Mouse (Mus musculus) spleen, postnatal 10 days (tissue): Measurements from ENCODE around the gene 2700049A03Rik.

Experiments
- DNase-seq, 2 experiments: peaks; one replicate each; pipeline ENCODE4 v3.0.0; 2021 to 2022; ENCODE audit warnings: low spot score in 2 of 2

2700049A03Rik gene

GRCm38 (mm10) chr12:71183736-71184135 is 47.1 kb downstream of the 2700049A03Rik start:
- DNase-seq: no peak

- DNase-seq: no peak
These were observed 47.7 kb downstream of the 2700049A03Rik start for GRCm38 (mm10) chr12:71184396-71184795.

- DNase-seq: no peak
These were observed 56.1 kb downstream of the 2700049A03Rik start for GRCm38 (mm10) chr12:71192705-71193104.

DNA sequence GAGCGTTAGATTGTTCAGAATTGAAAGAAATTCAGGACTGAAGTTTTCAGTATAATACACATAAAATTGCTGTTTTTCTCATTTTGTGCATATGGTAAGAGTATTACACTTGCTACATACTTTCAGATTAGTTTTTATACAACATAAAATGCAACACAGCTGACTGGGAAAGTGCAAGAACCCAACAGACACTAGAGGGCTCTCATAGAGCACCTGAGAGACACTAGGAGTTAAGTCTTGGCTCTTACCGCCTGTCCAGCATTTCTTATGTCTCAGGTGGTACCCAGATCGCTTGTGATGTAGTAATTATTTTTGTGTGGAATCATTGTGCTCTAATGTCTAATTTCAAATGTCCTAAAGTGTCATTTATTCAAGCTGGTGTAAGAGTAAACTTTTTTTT is 61.0 kb downstream of the 2700049A03Rik start:
- DNase-seq: no peak

DNA sequence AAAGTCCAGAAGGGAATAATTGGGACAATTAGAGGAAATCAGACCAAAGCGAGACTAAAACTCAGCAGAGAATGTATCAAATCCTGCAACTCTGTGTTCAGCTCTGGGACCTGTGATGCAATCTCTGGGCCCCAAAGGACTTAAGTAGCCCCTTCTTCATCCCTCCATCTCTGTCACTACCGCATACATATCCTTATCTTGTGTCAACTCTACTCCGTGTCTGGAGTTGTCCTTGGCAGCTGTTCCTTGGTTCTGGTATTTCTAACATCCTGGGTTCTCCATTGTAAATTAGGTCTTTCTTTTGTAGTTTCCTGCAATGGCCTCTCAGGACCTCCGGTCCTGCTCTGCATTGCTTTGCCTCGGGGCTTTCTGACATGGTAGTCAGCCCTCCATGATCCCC is 65.1 kb downstream of the 2700049A03Rik start:
- no peak for DNase-seq

- no peak for DNase-seq
These were observed 67.7 kb downstream of the 2700049A03Rik start for GRCm38 (mm10) chr12:71204303-71204702.

GRCm38 (mm10) chr12:71217191-71217590 is 80.5 kb downstream of the 2700049A03Rik start:
- no peak for DNase-seq

- no peak for DNase-seq
These were observed 81.3 kb downstream of the 2700049A03Rik start for GRCm38 (mm10) chr12:71217866-71218522.

DNA sequence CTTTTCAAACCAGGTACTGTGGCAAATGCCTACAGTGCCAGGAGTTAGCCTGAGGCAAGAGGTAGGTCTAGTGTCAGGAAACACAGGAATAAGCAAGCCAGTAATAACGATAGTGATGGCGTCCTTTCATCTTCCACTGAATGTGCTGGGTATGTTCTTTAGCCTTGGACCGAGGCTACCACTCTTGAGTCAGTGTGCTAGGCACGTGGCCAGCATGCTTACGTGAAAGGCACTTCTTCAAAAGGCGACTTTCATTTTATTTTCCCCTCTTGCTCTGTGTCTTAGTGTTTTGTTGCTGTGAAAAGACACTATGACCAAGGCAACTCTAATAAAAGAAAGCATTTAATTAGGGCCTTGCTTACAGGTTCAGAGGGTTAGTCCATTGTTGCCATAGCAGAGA is 86.1 kb downstream of the 2700049A03Rik start:
- DNase-seq: no peak

- no peak for DNase-seq
These were observed 91.1 kb downstream of the 2700049A03Rik start for GRCm38 (mm10) chr12:71227769-71228168.

GRCm38 (mm10) chr12:71228925-71229649 is 92.4 kb downstream of the 2700049A03Rik start:
- DNase-seq: no peak

- DNase-seq: no peak
These were observed 94.9 kb downstream of the 2700049A03Rik start for GRCm38 (mm10) chr12:71231561-71231960.

DNA sequence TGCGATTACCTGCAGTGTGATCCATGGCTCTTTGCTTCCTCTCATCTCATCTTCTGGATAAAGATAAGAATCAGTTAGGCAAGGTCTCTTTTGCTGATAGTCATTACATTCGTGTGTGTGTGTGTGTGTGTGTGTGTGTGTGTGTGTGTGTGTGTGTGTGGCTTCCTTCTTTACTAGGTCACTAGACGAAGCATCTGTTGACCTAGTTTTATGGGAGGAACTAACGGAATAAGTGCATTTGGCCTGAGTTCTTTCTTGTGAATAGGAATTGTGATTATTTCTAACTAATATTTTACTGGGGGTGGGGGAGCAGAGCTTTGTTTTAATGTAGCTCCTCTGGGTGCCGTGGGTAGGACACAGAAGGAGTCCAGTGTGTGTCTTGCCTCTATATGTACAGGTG is 96.8 kb downstream of the 2700049A03Rik start:
- no peak for DNase-seq

DNA sequence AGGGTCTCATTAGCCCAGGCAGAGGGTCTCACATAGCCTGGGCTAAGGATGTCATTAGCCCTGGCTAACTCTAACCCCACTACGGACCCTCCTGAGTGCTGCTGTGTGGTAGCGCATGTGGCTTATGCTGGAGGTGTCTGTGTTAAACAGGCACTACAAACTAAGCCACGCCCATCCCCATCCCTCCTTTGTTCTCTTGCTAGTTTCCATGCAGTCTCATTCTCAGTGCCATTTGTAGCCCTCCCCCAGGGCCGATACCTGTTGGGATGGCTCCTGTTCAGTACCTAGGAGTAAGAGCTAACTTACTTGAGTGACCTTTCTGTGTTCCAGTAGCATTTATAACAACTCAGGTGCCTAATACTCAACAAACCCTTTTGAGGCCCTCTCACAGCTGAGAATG is 100.4 kb downstream of the 2700049A03Rik start:
- no peak for DNase-seq

GRCm38 (mm10) chr12:71242791-71243190 is 106.1 kb downstream of the 2700049A03Rik start:
- no peak for DNase-seq

GRCm38 (mm10) chr12:71244766-71245390 is 108.2 kb downstream of the 2700049A03Rik start:
- no peak for DNase-seq

- DNase-seq: no peak
These were observed 110.5 kb downstream of the 2700049A03Rik start for GRCm38 (mm10) chr12:71247191-71247590.

DNA sequence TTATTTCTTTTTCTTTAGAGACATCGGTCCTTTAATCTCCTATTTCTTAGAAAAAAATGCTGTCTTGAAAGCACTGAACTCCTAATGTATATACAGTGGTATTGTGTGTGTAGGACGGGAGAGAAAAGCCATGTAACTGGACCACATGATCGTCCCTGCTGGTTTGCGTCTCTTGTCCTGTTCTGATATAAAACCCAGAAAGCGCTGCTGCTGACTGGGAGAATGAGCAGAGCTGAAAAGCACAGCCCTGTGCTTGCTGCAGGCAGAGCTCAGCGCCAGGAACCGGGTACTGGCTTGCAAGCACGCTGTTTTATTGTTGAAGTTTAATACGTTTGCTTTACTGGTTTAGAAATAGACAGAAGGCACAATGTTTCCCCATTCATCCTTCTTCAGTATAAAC is 112.7 kb downstream of the 2700049A03Rik start:
- DNase-seq: no peak

- no peak for DNase-seq
These were observed 116.0 kb downstream of the 2700049A03Rik start for GRCm38 (mm10) chr12:71252509-71253167.

- DNase-seq: no peak
These were observed 118.1 kb downstream of the 2700049A03Rik start for GRCm38 (mm10) chr12:71254779-71255178.

GRCm38 (mm10) chr12:71258196-71258920 is 121.7 kb downstream of the 2700049A03Rik start:
- no peak for DNase-seq

DNA sequence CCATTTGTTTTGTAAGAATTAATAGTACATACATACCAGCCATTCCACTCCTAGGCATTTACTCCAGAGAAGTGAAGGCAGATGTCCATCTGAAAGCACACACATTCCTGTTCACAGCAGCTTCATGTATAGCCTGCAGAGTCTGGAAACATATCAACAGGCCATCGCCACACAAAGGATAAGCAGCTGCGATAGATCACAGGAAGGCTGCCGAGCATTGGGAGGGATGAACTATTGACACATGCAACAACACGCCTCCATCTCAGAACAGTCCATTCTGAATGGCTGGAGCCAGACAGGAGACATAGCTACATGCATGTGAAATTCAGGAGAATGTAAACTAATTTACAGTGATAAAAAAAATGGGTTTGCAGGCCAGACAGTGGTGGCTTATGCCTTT is 127.6 kb downstream of the 2700049A03Rik start:
- DNase-seq: no peak
